Mouse (Mus musculus): ENCODE measurements around the gene Hdhd3.

The Hdhd3 gene

DNA sequence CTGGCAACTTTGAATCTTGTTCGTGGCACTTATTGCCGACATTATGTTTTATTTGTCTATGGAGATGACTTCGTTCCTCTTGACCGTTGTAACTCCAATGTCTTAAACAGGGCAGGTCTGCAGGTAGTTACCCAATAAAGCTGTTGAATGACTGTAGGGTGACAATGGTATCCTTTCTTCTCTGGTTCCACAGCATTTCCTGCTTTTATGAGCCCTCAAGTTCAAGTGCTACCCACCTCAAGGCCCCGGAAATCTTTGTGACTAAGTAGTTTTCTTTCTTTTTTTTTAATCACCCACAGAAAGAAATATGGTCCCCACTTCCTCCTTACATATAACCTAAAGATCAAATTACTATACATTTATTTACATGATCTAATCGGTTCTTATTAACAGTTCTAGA, 27.5 kb downstream of the Hdhd3 start:
- peak; percentile 37 for DNase-seq (ENCODE audit: low read depth)

GRCm38 (mm10) chr4:62475131-62475530, 28.1 kb downstream of the Hdhd3 start:
- DNase-seq (ENCODE audit: low read depth): no peak

GRCm38 (mm10) chr4:62472071-62472470, 31.2 kb downstream of the Hdhd3 start:
- DNase-seq (ENCODE audit: low read depth): no peak

DNA sequence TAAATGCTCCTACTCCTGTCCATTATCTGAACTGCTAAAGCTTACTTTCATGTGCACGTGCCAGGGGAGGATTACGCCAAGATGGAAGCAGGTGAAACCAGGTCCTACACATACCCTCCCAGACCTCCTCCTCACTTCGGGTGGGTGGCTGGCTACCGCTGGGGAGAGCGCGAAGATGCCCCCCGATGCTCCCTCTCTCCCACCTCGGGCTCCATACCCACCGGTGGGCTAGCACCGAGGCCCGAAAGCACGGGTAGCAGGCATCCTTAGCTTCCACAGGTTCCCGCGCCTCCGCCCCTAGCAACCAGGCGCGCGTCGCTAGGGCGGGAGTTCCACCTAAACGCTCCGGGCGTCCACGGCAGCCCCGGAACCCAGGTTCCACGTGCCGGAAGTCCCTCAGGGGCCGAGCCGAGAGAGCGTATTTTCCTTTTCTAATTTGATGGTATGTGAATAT, 32.6 kb downstream of the Hdhd3 start, which contains the start of gene Wdr31:
Wdr31 (minus strand) TSS at position 299 of the 454 bp plus-strand sequence.
- no peak for DNase-seq (ENCODE audit: low read depth)

GRCm38 (mm10) chr4:62468158-62468557, 35.1 kb downstream of the Hdhd3 start:
- peak; percentile 28 for DNase-seq (ENCODE audit: low read depth)

- no peak for DNase-seq (ENCODE audit: low read depth)
These were observed 40.1 kb downstream of the Hdhd3 start for GRCm38 (mm10) chr4:62463124-62463523.

- DNase-seq (ENCODE audit: low read depth): no peak
These were observed 42.9 kb downstream of the Hdhd3 start for GRCm38 (mm10) chr4:62460348-62460747.

GRCm38 (mm10) chr4:62459081-62459480, 44.2 kb downstream of the Hdhd3 start:
- DNase-seq (ENCODE audit: low read depth): no peak

DNA sequence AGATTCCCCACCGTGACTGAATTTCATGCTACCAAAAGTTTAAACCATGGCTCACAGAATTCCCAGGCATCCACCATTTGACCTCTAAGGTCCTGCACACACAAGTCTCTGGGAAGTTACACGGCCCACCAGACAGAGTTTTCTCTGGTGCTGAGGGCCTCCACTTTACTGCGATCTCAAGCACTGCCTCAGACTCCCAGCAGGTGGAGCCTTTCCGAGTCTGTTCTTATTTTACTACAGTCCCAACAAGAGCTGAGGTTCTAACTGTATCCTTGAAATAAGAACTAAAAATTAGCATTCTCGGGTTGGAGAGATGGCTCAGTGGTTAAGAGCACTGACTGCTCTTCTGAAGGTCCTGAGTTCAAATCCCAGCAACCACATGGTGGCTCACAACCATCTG, 48.3 kb downstream of the Hdhd3 start:
- DNase-seq (ENCODE audit: low read depth): peak; percentile 66

Measured in 416B (cell line).